22 mouse cellular contexts compared by ENCODE assay signal in the genomic region with DNA sequence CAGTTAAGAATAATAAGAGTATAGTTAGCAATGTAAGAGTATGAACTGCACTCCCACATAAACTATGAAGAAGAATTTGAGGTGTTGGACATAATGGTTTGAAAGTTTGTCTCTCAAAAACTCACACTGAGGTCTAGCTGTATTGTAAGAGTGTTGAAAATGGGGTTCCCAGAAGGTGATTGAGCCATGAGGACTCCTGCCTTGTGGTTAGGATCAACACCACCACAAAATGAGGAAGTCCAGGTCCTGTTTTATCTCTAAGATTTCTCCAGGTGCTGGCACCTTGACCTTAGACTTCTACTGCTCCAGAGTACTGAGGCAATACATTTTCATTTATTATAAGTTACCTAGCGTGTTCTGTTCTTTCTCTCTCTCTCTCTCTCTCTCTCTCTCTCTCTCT.
DNase-seq lines count a peak whose midpoint lies in the region; ATAC-seq lines count a peak whose summit lies in the region.
"Had no signal": no experiment of that assay in that cellular context is flagged by ENCODE, and none has a peak within 500 bp of the region (broad histone marks: within the 10 kb centered on the region; RNA-seq: fewer than 3 reads in every experiment).

No protein-coding gene starts in this region.

- ATAC-seq in heart, embryonic 12.5 days (ENCODE audit: insufficient number of reproducible peaks, low FRiP score), result no peak
- ATAC-seq in megakaryocyte, adult 5-6 weeks (ENCODE audit: poor library complexity, severe bottlenecking), result peak; percentile 51; the same call in 1 of the 2 replicates
- ATAC-seq: forebrain, embryonic 14.5 days; forebrain, embryonic 16.5 days had no signal

- no peak overlapping the region for H3K27ac ChIP-seq in heart, embryonic 12.5 days (ENCODE audit: poor library complexity, severe bottlenecking)
- H3K27ac ChIP-seq: embryonic facial prominence, embryonic 13.5 days; embryonic facial prominence, embryonic 15.5 days; forebrain, embryonic 10.5 days; forebrain, embryonic 12.5 days had no signal

- no peaks in the 10 kb centered on the region for H3K4me1 ChIP-seq in heart, embryonic 12.5 days (replicated peaks)
- H3K4me1 ChIP-seq: embryonic facial prominence, embryonic 13.5 days; embryonic facial prominence, embryonic 15.5 days; forebrain, embryonic 10.5 days; forebrain, embryonic 12.5 days had no signal

- H3K4me2 ChIP-seq in heart, embryonic 12.5 days, result no peak overlapping the region
- H3K4me2 ChIP-seq: embryonic facial prominence, embryonic 13.5 days; embryonic facial prominence, embryonic 15.5 days; forebrain, embryonic 12.5 days had no signal

- DNase-seq in heart, adult 11 months, result peak; percentile 8
- DNase-seq in left cerebral cortex, postnatal 4 days, result no peak
- no peak for DNase-seq in spleen, adult 12 weeks (ENCODE audit: low spot score)
- DNase-seq: adrenal gland, adult 2 months; adrenal gland, postnatal 10 days; adrenal gland, postnatal 25 days; cerebellum, adult 11 months; cerebellum, adult 18-20 months; cerebellum, adult 8-10 months; cerebellum, adult 9-11 months; cerebellum, postnatal 14 days; cerebellum, postnatal 36 days; embryo, embryonic 11 days had no signal

- H3K9me3 ChIP-seq in heart, embryonic 12.5 days (replicated peaks), result 0 out of 2 replicates have a peak, but pooled peaks cover 3% of the 10 kb centered on the region
- H3K9me3 ChIP-seq: embryonic facial prominence, embryonic 13.5 days; embryonic facial prominence, embryonic 15.5 days; forebrain, embryonic 12.5 days had no signal

- no peaks in the 10 kb centered on the region for H3K36me3 ChIP-seq in heart, embryonic 12.5 days
- H3K36me3 ChIP-seq: embryonic facial prominence, embryonic 13.5 days; embryonic facial prominence, embryonic 15.5 days; forebrain, embryonic 10.5 days; forebrain, embryonic 12.5 days had no signal

- 100% methylated on average over 1 of the region's 1 CpGs for WGBS in heart, embryonic 12.5 days

- intact Hi-C loops in left cerebral cortex, postnatal 4 days (cut with DNase I), result no loop called here

- no peak overlapping the region for H3K4me3 ChIP-seq in heart, embryonic 12.5 days
- H3K4me3 ChIP-seq: embryonic facial prominence, embryonic 13.5 days; embryonic facial prominence, embryonic 15.5 days; erythroblast, embryonic 14.5 days; forebrain, embryonic 10.5 days; forebrain, embryonic 12.5 days had no signal

- no peak overlapping the region for H3K9ac ChIP-seq in heart, embryonic 12.5 days
- H3K9ac ChIP-seq: embryonic facial prominence, embryonic 13.5 days; embryonic facial prominence, embryonic 15.5 days; forebrain, embryonic 12.5 days had no signal

- H3K27me3 ChIP-seq in heart, embryonic 12.5 days (replicated peaks), result no peaks in the 10 kb centered on the region
- H3K27me3 ChIP-seq: embryonic facial prominence, embryonic 13.5 days; embryonic facial prominence, embryonic 15.5 days; forebrain, embryonic 12.5 days had no signal
